Mouse (Mus musculus): ENCODE results near the gene Cstl1.
"Not testable (repeated sequence)": the region's sequence is repeated elsewhere in the genome, so short reads cannot be mapped to it uniquely, and the experiment has no call there.

The Cstl1 gene

GRCm38 (mm10) chr2:148750058-148750457 lies at the start of gene Cstl1:
Gene Cstl1, plus strand, starts transcription at chr2:148750358.
- no peak for DNase-seq (ENCODE audit: low spot score)

GRCm38 (mm10) chr2:148706409-148707201 lies 43.6 kb upstream of the Cstl1 start:
- no peak for DNase-seq (ENCODE audit: low spot score)

GRCm38 (mm10) chr2:148707202-148707530 lies 43.0 kb upstream of the Cstl1 start:
- DNase-seq (ENCODE audit: low spot score), result no peak

- DNase-seq (ENCODE audit: low spot score), result no peak
Measured at GRCm38 (mm10) chr2:148712326-148712725, 37.8 kb upstream of the Cstl1 start.

- DNase-seq (ENCODE audit: low spot score), result no peak
Measured at GRCm38 (mm10) chr2:148717072-148717471, 33.1 kb upstream of the Cstl1 start.

- DNase-seq (ENCODE audit: low spot score), result no peak
Measured at GRCm38 (mm10) chr2:148719271-148719995, 30.7 kb upstream of the Cstl1 start.

- DNase-seq (ENCODE audit: low spot score), result peak; percentile 4
Measured at GRCm38 (mm10) chr2:148731614-148732326, 18.4 kb upstream of the Cstl1 start.

- peak; percentile 87 for DNase-seq (ENCODE audit: low spot score)
Measured at GRCm38 (mm10) chr2:148732327-148733000, 17.7 kb upstream of the Cstl1 start, which contains the start of gene Napb. Gene Napb, minus strand, starts transcription at chr2:148732467.

GRCm38 (mm10) chr2:148743001-148743400 lies 7.2 kb upstream of the Cstl1 start:
- no peak for DNase-seq (ENCODE audit: low spot score)

- DNase-seq (ENCODE audit: low spot score), result no peak
Measured at GRCm38 (mm10) chr2:148743846-148744407, 6.2 kb upstream of the Cstl1 start.

- peak; percentile 39 for DNase-seq (ENCODE audit: low spot score)
Measured at GRCm38 (mm10) chr2:148751893-148752813, 2.0 kb downstream of the Cstl1 start.

- DNase-seq (ENCODE audit: low spot score), result no peak
Measured at GRCm38 (mm10) chr2:148754310-148754846, 4.2 kb downstream of the Cstl1 start.

GRCm38 (mm10) chr2:148763648-148764388 lies 13.7 kb downstream of the Cstl1 start:
- DNase-seq (ENCODE audit: low spot score), result no peak

GRCm38 (mm10) chr2:148771397-148771796 lies 21.2 kb downstream of the Cstl1 start, which contains the start of gene Cst11:
Gene Cst11, minus strand, starts transcription at chr2:148771497.
- not testable (repeated sequence) for DNase-seq (ENCODE audit: low spot score)

GRCm38 (mm10) chr2:148781709-148782108 lies 31.6 kb downstream of the Cstl1 start, which contains the start of gene 8030411F24Rik:
Gene 8030411F24Rik, plus strand, starts transcription at chr2:148782009.
- DNase-seq (ENCODE audit: low spot score), result no peak

GRCm38 (mm10) chr2:148789142-148789541 lies 39.0 kb downstream of the Cstl1 start, which contains the start of gene Cst12:
Gene Cst12, plus strand, starts transcription at chr2:148789361.
- DNase-seq (ENCODE audit: low spot score), result no peak

- no peak for DNase-seq (ENCODE audit: low spot score)
Measured at GRCm38 (mm10) chr2:148798485-148798884, 48.3 kb downstream of the Cstl1 start, which contains the start of gene Cst8. Gene Cst8, plus strand, starts transcription at chr2:148798785.

GRCm38 (mm10) chr2:148801491-148801921 lies 51.3 kb downstream of the Cstl1 start:
- DNase-seq (ENCODE audit: low spot score), result no peak
